Mouse (Mus musculus) layer of hippocampus, postnatal 10 days (tissue): ENCODE data around the gene Oasl2. TPM values are rescaled to one million over a fixed set of nuclear protein-coding genes. Genes with fewer than 3 reads are reported as not detected.

Source experiments
- DNase-seq, 2 experiments: peaks; one replicate each; pipeline ENCODE4 v3.0.0; 2021; ENCODE audit warnings: low spot score in 2 of 2
- microRNA-seq, 2 experiments: library from miRNA; unstranded; fragments of <30 nt; microRNA quantifications; one replicate each; pipeline ENCODE4 v1.2.0; 2021
- total RNA-seq, 2 experiments: library from RNA; stranded (reverse); gene quantifications; 2 replicates each; pipeline ENCODE4 v1.2.3; 2021

Oasl2 gene
- total RNA-seq, 2 experiments from 2014 or later: 0.91 to 1.1 TPM

GRCm38 (mm10) chr5:114958069-114958468 is 61.3 kb downstream of the Oasl2 start:
- DNase-seq: no peak

Small RNAs within 50 kb of the gene (microRNA-seq; reads per million reads assigned to microRNA genes)
- gene Mir6240: 16.3 to 18.5 reads per million in 2 experiments

Other genes starting within 250 kb of the Oasl2 start
- gene Trpv4, start 238.5 kb upstream of the Oasl2 start, total RNA-seq: 1 to 10 TPM; 1.0 to 2.4 TPM
- gene Gltp, start 206.0 kb upstream of the Oasl2 start, total RNA-seq: 10 to 100 TPM; 25.4 to 26.7 TPM
- 10 to 100 TPM; 14.1 to 15.8 TPM for gene Tchp, start 189.2 kb upstream of the Oasl2 start, total RNA-seq
- gene Ankrd13a, start 122.3 kb upstream of the Oasl2 start, total RNA-seq: 10 to 100 TPM; 40.2 to 45.1 TPM
- 10 to 100 TPM; 42.4 to 44.8 TPM for gene Git2, start 121.4 kb upstream of the Oasl2 start, total RNA-seq
- gene 1500011B03Rik, start 73.5 kb upstream of the Oasl2 start, total RNA-seq: 100 to 1,000 TPM; 154 to 155 TPM
- gene 4930519G04Rik, start 43.3 kb upstream of the Oasl2 start, total RNA-seq: not detected
- 1 to 10 TPM; 1.2 to 1.6 TPM for gene Gm9936, start 38.3 kb upstream of the Oasl2 start, total RNA-seq
- under 1 TPM in 1 of 2 experiments, not detected in 1; 0.56 TPM for gene Oasl1, start 26.3 kb downstream of the Oasl2 start, total RNA-seq
- 100 to 1,000 TPM; 181 to 193 TPM for gene 2210016L21Rik, start 45.2 kb downstream of the Oasl2 start, total RNA-seq
- not detected for gene Hnf1a, start 74.2 kb downstream of the Oasl2 start, total RNA-seq
- 100 to 1,000 TPM in 1 of 2 experiments, 10 to 100 TPM in 1; 97.4 to 104 TPM for gene Sppl3, start 114.2 kb downstream of the Oasl2 start, total RNA-seq
- not detected for gene Gm10401, start 201.4 kb downstream of the Oasl2 start, total RNA-seq
- gene Acads, start 222.4 kb downstream of the Oasl2 start, total RNA-seq: 1 to 10 TPM; 6.8 to 9.9 TPM
- 10 to 100 TPM; 26.7 to 29.8 TPM for gene Unc119b, start 238.0 kb downstream of the Oasl2 start, total RNA-seq